Mouse (Mus musculus): Measurements from ENCODE around the gene Kidins220. TPM values are rescaled to one million over a fixed set of nuclear protein-coding genes. Genes with fewer than 3 reads are reported as not detected.
A peak's percentile ranks its signal among the peaks of the same experiment; 100 is the strongest.

The Kidins220 gene
- polyA plus RNA-seq, 1 experiment: 85.7 TPM

- H3K27ac ChIP-seq (ENCODE audit: insufficient read depth, low read length): no peak overlapping the region
- H3K4me1 ChIP-seq (ENCODE audit: control insufficient read depth, insufficient read depth, low read length): peaks cover 2% of the 10 kb centered on the region; the same call in 1 of the 2 replicates
- TF ChIP-seq POLR2A (IDR thresholded peaks at IDR 0.05; ENCODE audit: low read depth, low read length): no peak
- no peak for TF ChIP-seq CTCF (IDR thresholded peaks at IDR 0.05; ENCODE audit: borderline replicate concordance, insufficient read depth, low read length)
- no peak overlapping the region for H3K4me3 ChIP-seq (ENCODE audit: insufficient read depth, low read length)
Observed at GRCm38 (mm10) chr12:25074344-25074743, 99.6 kb downstream of the Kidins220 start.

GRCm38 (mm10) chr12:25083260-25084178, 108.8 kb downstream of the Kidins220 start:
- TF ChIP-seq CTCF (IDR thresholded peaks at IDR 0.05; ENCODE audit: borderline replicate concordance, insufficient read depth, low read length) (no peak), POLR2A (IDR thresholded peaks at IDR 0.05; ENCODE audit: low read depth, low read length) (no peak)
- H3K4me3 ChIP-seq (ENCODE audit: insufficient read depth, low read length): no peak overlapping the region
- H3K4me1 ChIP-seq (ENCODE audit: control insufficient read depth, insufficient read depth, low read length): no peaks in the 10 kb centered on the region
- H3K27ac ChIP-seq (ENCODE audit: insufficient read depth, low read length): no peak overlapping the region

DNA sequence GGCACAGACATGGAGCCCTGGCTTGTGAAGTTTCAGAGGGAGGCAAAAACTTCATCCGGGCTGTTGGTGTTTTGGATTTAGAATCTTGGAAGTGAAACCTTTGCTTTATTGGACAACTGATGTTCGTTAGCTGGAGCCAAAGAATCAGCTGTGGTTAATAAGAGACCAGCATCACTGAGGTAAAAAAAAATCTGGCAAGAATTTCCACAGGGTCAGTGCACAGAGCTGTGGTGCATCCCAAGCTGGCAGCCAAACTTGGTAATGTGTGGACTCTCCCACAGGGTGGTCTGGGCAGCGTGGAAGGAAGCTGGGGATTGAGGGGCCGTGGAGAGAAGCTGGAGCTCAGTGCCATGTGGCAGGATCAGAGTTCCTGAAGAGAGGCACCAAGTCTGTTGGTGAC, 112.2 kb downstream of the Kidins220 start:
- TF ChIP-seq POLR2A (IDR thresholded peaks at IDR 0.05; ENCODE audit: low read depth, low read length) (no peak), CTCF (IDR thresholded peaks at IDR 0.05; ENCODE audit: borderline replicate concordance, insufficient read depth, low read length) (no peak)
- no peaks in the 10 kb centered on the region for H3K4me1 ChIP-seq (ENCODE audit: control insufficient read depth, insufficient read depth, low read length)
- no peak overlapping the region for H3K4me3 ChIP-seq (ENCODE audit: insufficient read depth, low read length)
- H3K27ac ChIP-seq (ENCODE audit: insufficient read depth, low read length): no peak overlapping the region

- no peak overlapping the region for H3K4me3 ChIP-seq (ENCODE audit: insufficient read depth, low read length)
- TF ChIP-seq POLR2A (IDR thresholded peaks at IDR 0.05; ENCODE audit: low read depth, low read length) (no peak), CTCF (IDR thresholded peaks at IDR 0.05; ENCODE audit: borderline replicate concordance, insufficient read depth, low read length) (no peak)
- H3K27ac ChIP-seq (ENCODE audit: insufficient read depth, low read length): no peak overlapping the region
- no peaks in the 10 kb centered on the region for H3K4me1 ChIP-seq (ENCODE audit: control insufficient read depth, insufficient read depth, low read length)
Observed at GRCm38 (mm10) chr12:25089433-25089832, 114.7 kb downstream of the Kidins220 start.

DNA sequence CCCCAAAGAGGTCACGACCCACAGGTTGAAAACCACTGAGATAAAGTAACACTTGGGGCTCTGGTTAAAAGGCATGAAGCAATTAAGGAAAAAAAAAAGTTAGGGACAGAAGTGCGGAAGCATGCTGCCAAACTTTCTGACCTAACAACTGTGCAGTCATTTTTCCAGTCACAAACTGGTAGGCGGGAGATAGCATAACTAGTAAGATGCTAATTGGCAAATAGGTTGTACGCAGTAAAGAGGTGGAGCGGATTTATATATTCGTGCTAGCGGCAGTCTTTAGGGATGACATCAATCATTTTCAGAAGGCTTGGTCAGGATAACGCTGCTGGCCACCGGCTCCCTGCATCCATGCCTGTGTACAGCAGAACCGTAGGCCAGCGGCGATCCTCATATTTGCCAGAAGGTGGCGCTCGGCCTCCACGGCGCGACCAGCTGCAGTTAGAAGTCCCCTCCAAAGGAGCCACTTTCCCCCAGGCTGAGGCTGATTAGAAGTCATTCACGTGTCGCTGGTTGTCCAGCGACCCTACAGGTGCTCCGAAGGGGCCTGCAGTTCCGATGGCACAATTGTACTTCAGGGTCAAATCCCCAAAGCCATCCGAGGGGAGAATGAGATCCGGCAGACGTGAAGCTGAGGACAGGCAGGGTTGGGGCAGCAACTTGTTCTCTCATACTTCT, 117.4 kb downstream of the Kidins220 start:
- Histone ChIP-seq H3K4me1 (ENCODE audit: control insufficient read depth, insufficient read depth, low read length) (no peaks in the 10 kb centered on the region), H3K4me3 (ENCODE audit: insufficient read depth, low read length) (0 out of 2 replicates have a peak overlapping the region, but pooled peaks have one; percentile 6), H3K27ac (ENCODE audit: insufficient read depth, low read length) (no peak overlapping the region)
- TF ChIP-seq CTCF (IDR thresholded peaks at IDR 0.05; ENCODE audit: borderline replicate concordance, insufficient read depth, low read length) (peak; percentile 96), POLR2A (IDR thresholded peaks at IDR 0.05; ENCODE audit: low read depth, low read length) (no peak)

- no peak overlapping the region for H3K27ac ChIP-seq (ENCODE audit: insufficient read depth, low read length)
- no peaks in the 10 kb centered on the region for H3K4me1 ChIP-seq (ENCODE audit: control insufficient read depth, insufficient read depth, low read length)
- H3K4me3 ChIP-seq (ENCODE audit: insufficient read depth, low read length): no peak overlapping the region
- TF ChIP-seq POLR2A (IDR thresholded peaks at IDR 0.05; ENCODE audit: low read depth, low read length) (0 out of 2 replicates have a peak, but pooled peaks have one; percentile 16), CTCF (IDR thresholded peaks at IDR 0.05; ENCODE audit: borderline replicate concordance, insufficient read depth, low read length) (no peak)
Observed at GRCm38 (mm10) chr12:25092751-25093211, 118.1 kb downstream of the Kidins220 start.

- Histone ChIP-seq H3K27ac (ENCODE audit: insufficient read depth, low read length) (no peak overlapping the region), H3K4me3 (ENCODE audit: insufficient read depth, low read length) (peak overlapping the region; percentile 30; the same call in 1 of the 2 replicates), H3K4me1 (ENCODE audit: control insufficient read depth, insufficient read depth, low read length) (no peaks in the 10 kb centered on the region)
- TF ChIP-seq CTCF (IDR thresholded peaks at IDR 0.05; ENCODE audit: borderline replicate concordance, insufficient read depth, low read length): no peak
- no peak for TF ChIP-seq POLR2A (IDR thresholded peaks at IDR 0.05; ENCODE audit: low read depth, low read length)
Observed at GRCm38 (mm10) chr12:25093241-25093774, 118.6 kb downstream of the Kidins220 start.

DNA sequence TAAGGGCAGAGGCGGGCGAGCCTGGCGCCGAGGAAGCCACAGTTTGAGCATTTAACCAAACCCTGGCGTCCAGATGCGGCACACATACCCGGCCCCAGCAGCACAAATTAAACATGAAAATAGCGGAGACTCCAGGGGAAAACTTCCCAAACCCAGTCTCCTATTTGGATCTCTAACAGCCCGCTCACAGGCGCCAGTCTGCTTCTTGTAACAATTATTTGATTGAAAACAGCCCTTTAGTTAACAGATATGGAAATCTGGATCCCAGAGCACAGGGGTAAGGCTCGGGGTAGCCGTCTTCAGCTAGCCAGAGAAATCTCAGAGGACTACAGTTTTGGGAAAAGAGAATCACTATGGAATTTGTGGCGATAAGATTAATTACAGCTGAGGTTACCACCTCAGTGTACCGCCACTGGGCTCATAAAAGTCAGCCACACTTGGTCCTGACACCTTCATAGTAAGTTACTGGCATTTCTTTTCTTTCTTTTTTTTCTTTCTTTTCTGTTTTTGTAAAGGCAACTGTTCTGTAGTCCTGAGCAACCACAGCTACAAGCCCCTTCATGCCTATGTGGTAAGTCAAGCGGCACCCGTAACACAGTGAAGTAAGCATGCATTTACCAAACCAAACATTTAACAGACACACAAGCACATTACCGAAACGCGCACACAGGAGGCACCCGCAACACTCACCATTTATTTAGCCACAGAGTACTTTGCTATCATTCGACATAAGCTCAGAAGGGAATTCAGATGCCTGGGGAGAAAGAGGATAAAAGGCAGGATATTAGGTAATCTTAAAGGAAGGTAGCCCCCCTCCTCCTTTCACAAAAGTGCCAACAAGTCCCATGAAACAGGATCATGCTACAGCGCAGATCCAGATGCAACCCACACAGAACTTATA, 120.1 kb downstream of the Kidins220 start:
- TF ChIP-seq CTCF (IDR thresholded peaks at IDR 0.05; ENCODE audit: borderline replicate concordance, insufficient read depth, low read length) (no peak), POLR2A (IDR thresholded peaks at IDR 0.05; ENCODE audit: low read depth, low read length) (no peak)
- 0 out of 2 replicates have a peak overlapping the region, but pooled peaks have one; percentile 10 for H3K27ac ChIP-seq (ENCODE audit: insufficient read depth, low read length)
- H3K4me1 ChIP-seq (ENCODE audit: control insufficient read depth, insufficient read depth, low read length): no peaks in the 10 kb centered on the region
- H3K4me3 ChIP-seq (ENCODE audit: insufficient read depth, low read length): peak overlapping the region; percentile 55

- Histone ChIP-seq H3K4me3 (ENCODE audit: insufficient read depth, low read length) (peak overlapping the region; percentile 55), H3K4me1 (ENCODE audit: control insufficient read depth, insufficient read depth, low read length) (no peaks in the 10 kb centered on the region), H3K27ac (ENCODE audit: insufficient read depth, low read length) (0 out of 2 replicates have a peak overlapping the region, but pooled peaks have one; percentile 10)
- TF ChIP-seq CTCF (IDR thresholded peaks at IDR 0.05; ENCODE audit: borderline replicate concordance, insufficient read depth, low read length) (no peak), POLR2A (IDR thresholded peaks at IDR 0.05; ENCODE audit: low read depth, low read length) (no peak)
Observed at GRCm38 (mm10) chr12:25095538-25095937, 120.8 kb downstream of the Kidins220 start.
